Mouse (Mus musculus): Measurements from ENCODE around the gene Otx2.

Otx2 gene

DNA sequence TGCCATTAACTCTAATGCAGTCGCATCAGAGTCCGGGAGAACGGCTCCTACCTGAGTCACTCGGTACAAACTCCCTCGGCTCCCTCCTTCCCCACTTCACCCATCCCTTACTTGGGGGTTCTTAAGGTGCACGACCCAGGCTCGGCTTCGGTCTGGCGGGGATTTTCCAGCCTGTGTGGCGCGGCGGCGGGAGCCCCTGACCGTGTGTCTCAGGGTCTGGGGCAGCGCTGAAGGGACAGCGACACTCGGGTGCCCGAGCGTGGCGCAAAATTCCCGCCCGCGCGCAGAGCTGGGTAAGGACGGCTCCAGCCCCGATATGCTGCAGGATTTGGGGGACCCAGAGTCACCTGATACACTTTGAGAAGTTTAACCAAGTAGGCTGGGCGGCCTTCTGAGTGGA is at the start of gene Otx2:
Otx2 (minus strand) TSS at position 279 of the 400 bp plus-strand sequence.
- DNase-seq (ENCODE audit: low spot score in 2 of 2), result no peak

DNA sequence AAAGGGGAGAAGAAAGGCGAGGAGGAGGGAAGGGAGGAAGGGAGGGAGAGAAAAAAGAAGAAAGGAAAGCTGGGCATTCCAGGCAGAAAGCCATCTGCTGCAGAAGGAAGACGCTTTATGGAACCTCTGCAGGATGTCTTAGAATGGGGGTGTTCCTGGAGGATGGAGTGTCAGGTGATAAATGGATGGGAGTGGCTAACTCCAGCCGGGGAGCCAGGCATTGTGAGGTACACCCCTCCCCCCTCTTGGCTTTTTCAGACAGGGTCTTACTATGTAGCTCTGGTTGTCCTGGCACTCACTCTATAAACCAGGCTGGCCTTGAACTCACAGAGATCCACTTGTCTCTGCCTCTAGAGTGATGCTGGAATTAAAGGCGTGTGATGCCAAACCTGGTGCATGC is 49.1 kb upstream of the Otx2 start:
- DNase-seq (ENCODE audit: low spot score in 2 of 2), result no peak

GRCm38 (mm10) chr14:48719296-48719695 is 45.7 kb upstream of the Otx2 start:
- DNase-seq (ENCODE audit: low spot score in 2 of 2), result no peak

DNA sequence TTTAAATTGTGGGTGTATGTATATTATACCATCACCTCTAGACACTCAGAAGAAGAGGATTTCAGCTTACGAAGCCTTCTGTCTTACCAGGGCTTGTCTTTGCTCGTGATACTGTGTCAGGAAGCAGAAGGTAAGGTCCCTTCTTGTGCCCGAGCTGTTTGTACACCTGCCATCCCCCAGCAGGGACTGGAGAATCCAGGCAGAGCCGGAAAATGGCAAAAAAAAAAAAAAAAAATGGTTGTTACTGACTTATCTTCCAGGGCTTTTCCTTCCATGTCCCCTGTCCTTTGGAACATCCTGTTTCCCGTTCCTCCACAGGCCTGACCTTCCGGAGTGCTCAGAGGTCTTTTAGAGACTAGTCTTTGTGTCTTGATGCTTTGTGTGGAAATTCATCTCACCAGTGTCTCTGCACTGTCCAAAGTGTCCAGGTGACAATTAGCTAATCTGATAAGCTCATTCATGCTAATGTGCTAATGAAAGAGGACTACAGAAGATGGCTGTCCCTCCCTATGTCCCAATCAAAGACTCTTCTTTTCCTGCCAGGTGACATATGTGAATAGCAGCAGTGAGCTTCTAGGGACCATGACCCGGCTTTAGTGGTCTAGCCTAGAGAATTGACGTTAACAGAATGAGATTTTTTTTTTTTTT is 44.1 kb upstream of the Otx2 start:
- DNase-seq (ENCODE audit: low spot score in 2 of 2), result no peak

- no peak for DNase-seq (ENCODE audit: low spot score in 2 of 2)
Observed at GRCm38 (mm10) chr14:48716456-48716855, 42.8 kb upstream of the Otx2 start.

GRCm38 (mm10) chr14:48710871-48711370 is 37.3 kb upstream of the Otx2 start:
- no peak for DNase-seq (ENCODE audit: low spot score in 2 of 2)

- DNase-seq (ENCODE audit: low spot score in 2 of 2), result no peak
Observed at GRCm38 (mm10) chr14:48710062-48710870, 36.6 kb upstream of the Otx2 start.

- peak; percentile 20 to 50 for DNase-seq (ENCODE audit: low spot score in 2 of 2)
Observed at GRCm38 (mm10) chr14:48709371-48710061, 35.9 kb upstream of the Otx2 start.

DNA sequence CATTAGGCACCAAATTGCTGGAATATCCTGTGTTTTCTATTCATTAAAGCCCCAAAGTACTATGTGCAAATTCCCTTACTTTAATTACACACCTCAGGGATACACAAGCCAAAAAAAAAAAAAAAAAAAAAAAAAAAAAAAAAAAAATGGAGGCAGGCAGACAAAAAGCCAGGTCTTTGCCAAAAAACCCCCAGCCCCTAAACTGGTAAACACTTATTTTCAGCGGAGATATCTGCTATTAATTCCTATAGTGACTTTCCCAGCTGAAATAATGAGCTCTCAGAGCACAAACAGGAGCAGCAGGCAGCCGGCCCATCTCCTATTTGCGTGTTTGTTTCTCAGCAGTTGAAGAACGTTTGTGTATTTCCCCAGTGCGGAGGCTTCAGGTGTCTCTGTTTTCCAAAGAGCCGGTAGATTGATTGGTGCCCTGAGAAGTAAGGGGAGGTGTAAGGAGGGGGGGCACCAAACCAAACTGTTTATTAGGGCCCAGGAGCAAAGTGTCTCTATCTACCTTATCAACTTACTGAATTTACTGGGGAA is 34.3 kb upstream of the Otx2 start:
- DNase-seq (ENCODE audit: low spot score in 2 of 2), result no peak

DNA sequence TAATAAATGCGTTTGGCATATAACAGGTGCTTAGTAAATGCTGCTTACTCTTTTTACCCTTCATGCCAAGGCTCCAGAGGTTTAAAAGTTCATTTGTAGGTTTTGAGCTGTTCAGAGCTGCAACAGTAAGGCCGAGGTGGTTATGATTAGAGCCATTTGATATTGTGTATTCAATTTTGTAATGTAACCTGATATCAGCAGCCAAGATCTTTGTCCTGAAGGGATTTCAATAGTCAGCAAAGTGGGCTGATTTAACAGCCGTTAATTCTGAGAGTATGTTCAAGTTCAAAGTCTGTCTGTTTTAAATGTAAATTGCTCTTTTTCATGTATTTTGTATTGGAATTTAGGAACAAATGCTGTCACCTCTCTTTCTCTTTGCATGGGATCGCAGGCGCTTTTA is 33.8 kb upstream of the Otx2 start:
- DNase-seq (ENCODE audit: low spot score in 2 of 2), result no peak

DNA sequence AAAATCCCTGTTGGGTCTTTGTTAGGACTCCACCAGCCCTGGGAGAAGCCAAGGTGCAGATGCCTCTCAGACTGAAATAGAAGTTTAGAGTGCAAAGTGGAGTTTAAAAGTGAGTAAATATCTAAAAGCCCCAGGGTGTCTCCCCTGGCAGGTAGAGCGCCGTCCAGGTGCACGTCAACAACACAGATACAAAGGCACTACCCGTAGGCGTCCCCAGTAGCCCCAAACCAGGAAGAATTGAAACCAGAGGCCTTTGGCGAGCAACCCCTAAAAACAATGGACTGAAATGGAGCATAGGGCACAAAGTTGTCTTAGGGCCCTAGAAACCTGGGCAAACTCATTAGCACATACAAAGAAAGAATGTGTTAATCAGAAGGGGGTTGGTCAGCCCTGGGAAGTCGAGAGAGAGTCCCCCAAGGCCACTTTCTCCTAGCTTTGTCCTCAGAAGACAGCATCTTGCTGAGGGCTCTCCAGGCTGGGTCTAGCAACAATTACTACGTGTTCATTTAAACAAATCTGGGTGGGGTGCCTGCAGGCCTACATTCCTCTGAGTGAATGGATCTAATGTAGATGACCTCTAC is 27.3 kb upstream of the Otx2 start:
- no peak for DNase-seq (ENCODE audit: low spot score in 2 of 2)

- DNase-seq (ENCODE audit: low spot score in 2 of 2), result no peak
Observed at GRCm38 (mm10) chr14:48679590-48679989, 6.0 kb upstream of the Otx2 start.

- DNase-seq (ENCODE audit: low spot score in 2 of 2), result no peak
Observed at GRCm38 (mm10) chr14:48678674-48679073, 5.1 kb upstream of the Otx2 start.

DNA sequence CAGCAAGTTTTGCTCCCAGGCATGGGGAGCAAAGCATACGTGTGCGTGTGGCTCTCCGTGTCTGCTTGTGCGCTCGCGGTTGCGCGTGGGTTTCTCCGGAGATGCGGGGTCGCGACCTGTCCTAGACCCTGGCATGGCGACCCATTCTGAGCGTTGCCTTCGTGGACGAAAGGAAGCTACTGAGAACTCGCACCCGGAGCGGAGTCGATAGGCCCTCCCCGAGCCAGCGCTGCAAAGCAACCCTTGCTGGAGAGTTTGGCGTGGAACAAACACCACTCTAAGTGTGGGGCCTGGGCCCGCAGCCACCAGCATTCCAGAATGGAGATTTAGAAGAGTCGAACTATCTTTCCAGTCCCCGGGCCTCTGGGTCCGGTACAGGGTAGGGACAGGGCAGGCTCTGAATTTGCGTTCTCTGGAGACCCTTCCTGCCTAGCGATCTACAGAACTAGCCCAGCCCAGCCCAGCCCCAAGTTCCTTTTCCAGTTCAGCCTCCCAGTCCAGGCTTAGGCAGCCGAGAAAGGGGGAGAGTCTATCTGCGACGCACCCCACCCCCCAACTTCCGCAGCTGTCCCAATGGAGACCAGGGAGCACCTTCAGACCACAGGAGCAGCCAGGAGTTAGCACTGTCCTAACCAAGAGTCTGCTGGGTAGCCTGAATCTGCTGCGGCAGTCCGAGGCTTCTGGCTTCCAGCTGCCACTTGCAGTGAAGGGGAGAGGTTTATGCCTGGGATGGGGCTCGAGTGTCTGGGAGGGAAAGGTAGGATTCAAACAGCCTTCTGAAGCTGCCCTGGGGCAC is 615 bp upstream of the Otx2 start:
- no peak for DNase-seq (ENCODE audit: low spot score in 2 of 2)

DNA sequence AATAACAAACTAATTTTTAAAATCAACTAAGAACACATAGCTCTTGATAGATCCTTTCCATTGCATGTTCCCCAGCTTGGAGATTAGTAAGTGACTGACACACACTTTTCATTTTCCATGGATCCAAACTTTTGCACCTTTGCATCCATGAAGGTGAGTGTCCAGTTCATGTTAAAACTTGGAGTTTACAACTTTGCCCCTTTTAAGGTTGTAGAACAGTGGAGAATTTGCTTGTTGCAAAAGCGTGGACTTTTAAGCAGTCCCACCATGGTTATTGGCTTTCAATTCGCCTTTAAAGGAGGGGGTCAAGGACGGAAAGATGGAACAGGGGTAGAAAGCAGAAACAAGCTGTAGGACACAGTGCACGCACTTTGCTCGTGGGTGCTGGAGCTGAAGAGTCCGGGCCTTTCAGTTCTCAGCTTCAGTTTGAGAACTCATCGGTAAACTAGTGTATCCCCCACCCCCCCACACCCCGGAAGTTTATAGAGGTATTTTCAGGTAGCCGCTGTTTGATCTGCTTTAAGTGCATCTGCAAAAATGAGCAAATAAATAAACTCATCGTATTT is 925 bp downstream of the Otx2 start:
- no peak for DNase-seq (ENCODE audit: low spot score in 2 of 2)

DNA sequence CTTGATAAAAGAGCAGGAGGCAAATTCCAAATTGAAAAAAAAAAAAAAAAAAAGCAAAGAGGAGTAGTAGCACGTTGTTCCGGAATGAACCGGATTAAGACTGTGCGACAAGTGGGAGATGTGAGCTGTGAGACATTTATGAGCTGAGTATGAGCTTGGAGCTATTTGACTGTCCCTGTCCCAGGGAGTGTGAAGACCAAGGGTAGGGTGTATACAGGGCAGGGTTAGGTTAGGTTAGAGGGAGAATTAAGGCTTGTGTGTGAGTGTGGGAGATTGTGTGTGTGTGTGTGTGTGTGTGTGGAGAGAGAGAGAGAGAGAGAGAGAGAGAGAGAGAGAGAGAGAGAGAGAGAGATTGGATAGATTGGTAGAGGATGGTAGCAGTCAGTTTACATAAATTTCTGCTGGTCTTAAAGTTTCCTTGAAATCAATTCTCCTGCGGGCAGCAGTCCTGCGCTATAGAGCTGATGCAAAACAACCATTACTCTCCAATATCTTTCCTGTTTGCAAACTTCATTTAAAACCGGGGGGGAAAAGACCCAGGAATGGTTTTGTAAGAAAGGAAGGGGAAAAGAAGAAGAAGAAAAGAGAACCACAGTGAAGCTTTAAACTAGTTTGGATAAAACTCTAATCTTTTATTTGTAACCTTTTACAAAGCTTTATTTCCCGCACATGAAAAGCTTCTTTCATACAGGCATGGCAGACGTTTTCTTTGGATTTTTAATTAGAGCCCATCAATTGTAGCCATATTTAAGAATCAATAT is 2.0 kb downstream of the Otx2 start:
- no peak for DNase-seq (ENCODE audit: low spot score in 2 of 2)

DNA sequence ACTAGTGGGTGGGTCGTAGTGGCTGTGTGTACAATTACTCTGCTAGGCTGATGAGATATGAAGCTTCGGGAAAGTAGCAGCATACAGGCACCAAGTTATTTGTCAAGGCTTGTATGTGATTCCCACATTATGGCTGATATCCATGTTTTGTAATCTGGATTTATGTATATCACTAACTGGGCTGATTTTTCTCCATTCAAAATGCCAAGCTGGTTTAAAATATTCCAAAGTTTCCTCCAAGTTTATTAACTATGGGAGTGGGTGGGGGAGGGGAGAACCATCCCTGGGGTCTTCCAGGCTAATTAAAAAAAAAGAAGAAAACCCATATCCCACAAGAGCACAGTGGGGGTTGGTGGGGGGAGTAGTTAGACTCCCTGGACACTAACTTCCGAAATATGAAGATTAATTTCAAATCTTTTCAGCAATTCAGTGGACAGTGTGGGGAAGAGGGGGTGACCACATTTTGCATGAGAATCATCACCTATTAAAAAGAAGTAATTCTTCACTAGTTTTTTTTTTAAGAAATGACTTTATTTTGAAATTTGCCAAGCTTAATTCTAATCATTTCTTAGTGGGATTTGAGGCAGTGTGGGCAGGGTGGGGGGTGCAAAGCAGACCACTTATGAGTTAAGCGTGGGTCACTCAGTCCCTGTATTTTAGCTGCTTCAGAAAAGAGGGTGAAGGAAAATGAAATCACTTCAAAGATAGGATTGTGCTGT is 2.7 kb downstream of the Otx2 start:
- no peak for DNase-seq (ENCODE audit: low spot score in 2 of 2)

DNA sequence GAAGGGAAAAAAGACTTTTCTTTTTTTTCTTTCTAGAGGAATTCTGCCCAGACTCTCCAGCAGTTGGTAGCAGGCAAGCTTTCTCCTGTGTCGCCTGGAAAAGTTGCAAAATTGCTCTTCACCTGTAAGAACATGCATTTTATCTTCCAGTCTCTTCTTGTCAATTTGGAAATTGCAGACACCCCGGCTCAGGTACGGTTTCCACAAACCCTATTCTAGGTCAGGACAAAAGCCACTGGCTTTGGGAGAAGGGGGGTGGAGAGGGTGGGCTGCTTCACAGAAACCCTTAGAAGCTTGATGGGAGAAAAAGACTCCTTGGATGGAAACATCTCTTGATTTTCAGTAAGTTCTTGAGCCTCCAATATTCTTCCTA is 3.4 kb downstream of the Otx2 start:
- no peak for DNase-seq (ENCODE audit: low spot score in 2 of 2)

DNA sequence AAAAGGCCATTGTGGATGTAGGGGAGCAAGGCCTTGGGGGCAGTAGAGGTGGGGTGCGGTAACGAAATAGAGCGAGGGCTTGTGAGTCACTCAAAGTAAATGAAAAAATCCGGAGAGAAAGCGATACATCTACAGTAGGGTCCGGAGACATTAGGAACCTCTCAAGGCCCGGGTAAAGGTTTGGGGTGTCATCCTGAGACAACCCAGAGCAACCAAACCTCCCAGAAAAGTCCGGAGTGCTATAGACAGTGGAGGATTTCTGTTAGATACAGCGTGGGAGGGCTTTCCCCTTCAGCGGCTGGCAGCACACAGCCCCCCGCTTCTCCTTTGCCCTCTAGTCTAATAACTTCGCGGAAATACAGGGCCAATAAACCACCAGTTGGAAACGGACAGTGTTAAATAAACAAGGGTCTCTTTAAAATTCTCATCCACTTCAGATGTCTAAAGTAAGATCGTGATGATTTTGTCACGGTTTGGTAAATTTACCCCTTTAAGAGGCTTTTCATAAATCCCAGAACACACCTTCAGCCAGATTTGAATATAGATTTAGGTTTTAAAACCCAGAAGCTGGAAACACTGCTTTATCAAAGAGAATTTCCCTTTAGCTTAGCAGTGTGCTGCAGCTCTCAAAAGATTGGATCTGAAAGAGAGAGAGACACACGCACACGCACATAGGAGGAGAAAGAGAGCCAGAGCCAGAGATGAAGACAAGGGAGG is 3.9 kb downstream of the Otx2 start:
- DNase-seq (ENCODE audit: low spot score in 2 of 2), result no peak
